Comparison of ENCODE assay signal across 8 mouse cellular contexts in genomic region chr10:26828412-26829137, GRCm38 (mm10).
DNase-seq lines count a peak whose midpoint lies in the region; ATAC-seq and TF ChIP-seq lines count a peak whose summit lies in the region.

No protein-coding gene starts in this region.

- no peaks in the 10 kb centered on the region for H3K9me3 ChIP-seq in liver, embryonic 14.5 days (ENCODE audit: control insufficient read depth, low read length)

- H3K9ac ChIP-seq in liver, embryonic 14.5 days (replicated peaks), result no peak overlapping the region

- no peak for TF ChIP-seq POLR2A in small intestine, adult 2 months (IDR thresholded peaks at IDR 0.05; ENCODE audit: low read depth, low read length)

- H3K4me1 ChIP-seq in liver, embryonic 14.5 days (replicated peaks; ENCODE audit: control insufficient read depth in 2 of 2, insufficient read depth in 2 of 2, low read length in 1 of 2), result peaks cover 1 to 13% of the 10 kb centered on the region in 2 experiments; a peak in 3 of 4 replicates
- peaks cover 7% of the 10 kb centered on the region; the same call in 1 of the 2 replicates for H3K4me1 ChIP-seq in small intestine, adult 2 months (ENCODE audit: control insufficient read depth, insufficient read depth, insufficient read length, low read length)

- no peak overlapping the region for H3K4me3 ChIP-seq in liver, embryonic 14.5 days (ENCODE audit: insufficient read depth in 1 of 2, low read depth in 2 of 2, low read length in 2 of 2)
- no peak overlapping the region for H3K4me3 ChIP-seq in small intestine, adult 2 months (ENCODE audit: low read depth, low read length)
- H3K4me3 ChIP-seq in layer of hippocampus, adult 2 months, result no peak overlapping the region

- TF ChIP-seq EP300 in liver, embryonic 14.5 days (IDR thresholded peaks at IDR 0.05; ENCODE audit: low read depth), result no peak

- H3K27ac ChIP-seq in liver, embryonic 14.5 days, result no peak overlapping the region
- peak overlapping the region; percentile 17 for H3K27ac ChIP-seq in small intestine, adult 2 months (ENCODE audit: insufficient read depth, low read depth, low read length)
- H3K27ac ChIP-seq in layer of hippocampus, adult 2 months, result no peak overlapping the region

- intact Hi-C loops in heart, postnatal 36 days (cut with DNase I), result loop anchor here (5.0 kb wide), 2 partner anchors 56 to 71 kb away; no protein-coding TSS in a partner anchor
- intact Hi-C loops in left cerebral cortex, postnatal 4 days (cut with DNase I), result no loop called here

- no peaks in the 10 kb centered on the region for H3K36me3 ChIP-seq in liver, embryonic 14.5 days (replicated peaks; ENCODE audit: control insufficient read depth, insufficient read depth, low read depth)
- no peaks in the 10 kb centered on the region for H3K36me3 ChIP-seq in small intestine, adult 2 months (ENCODE audit: control insufficient read depth, insufficient read depth, low read length)

- no peak overlapping the region for H3K4me2 ChIP-seq in liver, embryonic 14.5 days (ENCODE audit: low read depth)

- H3K27me3 ChIP-seq in liver, embryonic 14.5 days (ENCODE audit: control insufficient read depth, insufficient read depth, low read length), result no peaks in the 10 kb centered on the region
- H3K27me3 ChIP-seq in small intestine, adult 2 months (ENCODE audit: control insufficient read depth, insufficient read depth, low read length), result no peaks in the 10 kb centered on the region

- DNase-seq in A20 (ENCODE audit: low read depth, low spot score) (peak; percentile 8), R1 (ENCODE audit: low read depth, low spot score) (peak; percentile 72)
- DNase-seq in heart, postnatal 36 days, result peak; percentile 20 to 33
- DNase-seq in liver, embryonic 14.5 days (ENCODE audit: low read depth in 3 of 3, low spot score in 3 of 3), result peak; percentile 22 to 35 (median 33)
- no peak for DNase-seq in layer of hippocampus, adult 2 months (ENCODE audit: low spot score in 2 of 2)
- DNase-seq in left cerebral cortex, postnatal 4 days, result no peak
- no peak for DNase-seq in frontal cortex, postnatal 14 days (ENCODE audit: low spot score in 2 of 2)

- TF ChIP-seq CTCF in liver, embryonic 14.5 days (IDR thresholded peaks at IDR 0.05; ENCODE audit: low read depth), result no peak
- TF ChIP-seq CTCF in small intestine, adult 2 months (IDR thresholded peaks at IDR 0.05; ENCODE audit: extremely low read depth, insufficient read length, insufficient replicate concordance, low read depth, low read length), result no peak
- TF ChIP-seq CTCF in layer of hippocampus, adult 2 months (conservative IDR thresholded peaks at IDR 0.05), result no peak

- ATAC-seq in liver, embryonic 14.5 days (ENCODE audit: insufficient read depth), result peak; percentile 76

- WGBS in liver, embryonic 14.5 days (ENCODE audit: insufficient replicate concordance), result 31% methylated on average over 9 of the region's 9 CpGs
- WGBS in small intestine, adult 2 months, result 15% methylated on average over 9 of the region's 9 CpGs

Comparison
In these comparisons a context has a peak if more than half of its experiments do, and no peak if none do; other contexts are left out.
1. DNase-seq: peak in A20 (single experiment), R1 (single experiment), heart, postnatal 36 days (2 of 2) and liver, embryonic 14.5 days (3 of 3); none in layer of hippocampus, adult 2 months (0 of 2), left cerebral cortex, postnatal 4 days (single experiment) and frontal cortex, postnatal 14 days (0 of 2).